Mouse (Mus musculus) hindbrain, embryonic 16.5 days (tissue): ENCODE data around the gene Serpinb1a. TPM values are rescaled to one million over a fixed set of nuclear protein-coding genes. Genes with fewer than 3 reads are reported as not detected.

ENCODE experiments used
- ATAC-seq: fragments of 200-750 bp; cut with Nextera tagmentation; 2 replicates; pipeline ENCODE4 v1.8.0; 2017; ENCODE audit warnings: moderate TSS enrichment, moderate library complexity
- H3K27ac ChIP-seq: fragments of 300-500 bp; sonication (generic); 2 replicates; pipeline ENCODE4 v1.5.1; 2014; ENCODE audit warnings: low read depth, mild to moderate bottlenecking, control low read depth, low read length, moderate library complexity
- H3K27me3 ChIP-seq: fragments of 300-500 bp; sonication (generic); replicated peaks from 2 replicates; pipeline ENCODE4 v1.6.1; 2014; ENCODE audit warnings: low read length; ENCODE audit not compliant: control insufficient read depth, insufficient read depth
- H3K36me3 ChIP-seq: fragments of 300-500 bp; sonication (generic); 2 replicates; pipeline ENCODE4 v1.6.1; 2014; ENCODE audit warnings: mild to moderate bottlenecking, low read length, moderate library complexity, mixed read lengths; ENCODE audit not compliant: control insufficient read depth, insufficient read depth
- H3K4me1 ChIP-seq: fragments of 300-500 bp; sonication (generic); 2 replicates; pipeline ENCODE4 v1.6.1; 2014; ENCODE audit warnings: low read depth, low read length; ENCODE audit not compliant: control insufficient read depth, insufficient read depth
- H3K4me2 ChIP-seq: fragments of 300-500 bp; sonication (generic); 2 replicates; pipeline ENCODE4 v1.6.1; 2014; ENCODE audit warnings: mild to moderate bottlenecking, low read length, control low read depth, moderate library complexity
- H3K4me3 ChIP-seq: fragments of 300-500 bp; sonication (generic); 2 replicates; pipeline ENCODE4 v1.5.1; 2014; ENCODE audit warnings: mild to moderate bottlenecking, low read length, control low read depth, moderate library complexity
- H3K9ac ChIP-seq: fragments of 300-500 bp; sonication (generic); 2 replicates; pipeline ENCODE4 v1.6.1; 2014; ENCODE audit warnings: low read depth, mild to moderate bottlenecking, control low read depth, low read length, moderate library complexity
- H3K9me3 ChIP-seq: fragments of 300-500 bp; sonication (generic); 2 replicates; pipeline ENCODE4 v1.6.1; 2014; ENCODE audit warnings: mild to moderate bottlenecking, low read length, moderate library complexity; ENCODE audit not compliant: control insufficient read depth
- WGBS: fragments of 180-500 bp; shearing (Covaris S2); extraction: QIAGEN DNeasy Blood & Tissue Kit; methylation state at CpG from one replicate; pipeline ENCODE4 v1.1.7; 2014; 5-methylcytosine and 5-hydroxymethylcytosine counted together
- polyA plus RNA-seq: library from polyadenylated mRNA; unstranded; fragments of >200 nt; fragmentation: Nextera tagmentation; extraction: Ambion mirVana; gene quantifications from 2 replicates; pipeline ENCODE4 v1.2.1, GENCODE M21; 2015

Serpinb1a gene
- polyA plus RNA-seq, 1 experiment from 2014 or later = 1.9 TPM

- ATAC-seq = no peak
Observed at GRCm38 (mm10) chr13:32828886-32829285, 22.1 kb downstream of the Serpinb1a start.

GRCm38 (mm10) chr13:32827951-32828350 lies 23.0 kb downstream of the Serpinb1a start:
- no peaks in the 10 kb centered on the region for H3K36me3 ChIP-seq
- H3K4me2 ChIP-seq = no peak overlapping the region
- no peaks in the 10 kb centered on the region for H3K4me1 ChIP-seq
- no peak overlapping the region for H3K4me3 ChIP-seq
- WGBS = 64% methylated on average over 4 of the region's 4 CpGs
- no peak overlapping the region for H3K9ac ChIP-seq
- no peak for ATAC-seq
- no peaks in the 10 kb centered on the region for H3K9me3 ChIP-seq
- H3K27ac ChIP-seq = no peak overlapping the region
- H3K27me3 ChIP-seq = no peaks in the 10 kb centered on the region

More at GRCm38 (mm10) chr13:32828886-32829285, 22.1 kb downstream of the Serpinb1a start:
- Histone ChIP-seq H3K27ac (no peak overlapping the region), H3K9me3 (no peaks in the 10 kb centered on the region), H3K4me2 (no peak overlapping the region), H3K4me1 (no peaks in the 10 kb centered on the region), H3K36me3 (no peaks in the 10 kb centered on the region), H3K9ac (no peak overlapping the region), H3K27me3 (no peaks in the 10 kb centered on the region), H3K4me3 (no peak overlapping the region)
- 88% methylated on average over 4 of the region's 4 CpGs for WGBS

DNA sequence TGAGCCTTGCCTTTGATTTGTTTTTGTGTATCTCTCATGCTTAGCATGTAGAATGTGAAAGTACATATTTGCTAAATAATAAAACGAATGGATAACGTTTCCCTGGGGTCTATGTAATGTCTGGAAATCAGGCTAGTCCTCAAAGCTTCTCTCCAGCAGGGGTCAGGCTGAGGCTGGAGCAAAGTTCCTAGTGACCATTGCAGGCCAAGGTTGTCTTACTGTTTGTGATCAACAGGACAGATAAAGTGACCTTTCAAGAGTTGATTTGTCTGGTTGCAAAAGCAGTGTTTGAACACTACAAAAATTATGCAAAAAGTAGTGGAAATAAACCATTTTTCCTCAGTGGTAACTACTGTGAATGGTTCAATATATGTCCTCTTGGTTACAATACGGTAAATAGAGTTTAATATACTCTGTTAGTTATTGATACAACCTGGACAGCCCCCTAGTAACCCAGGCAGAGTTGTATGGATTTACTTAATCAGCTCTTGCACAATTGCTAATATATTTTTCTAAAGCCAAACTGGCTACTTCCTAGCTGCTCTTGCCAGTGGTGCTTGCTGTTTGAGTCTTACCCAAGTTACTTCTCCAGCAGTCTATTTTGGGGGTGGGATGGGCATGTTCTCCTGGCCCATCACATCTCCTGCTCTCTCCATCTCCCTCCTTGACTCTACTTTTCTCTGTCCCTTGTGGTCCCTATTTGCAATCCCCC lies 23.7 kb downstream of the Serpinb1a start:
- no peak overlapping the region for H3K4me2 ChIP-seq
- H3K27ac ChIP-seq = no peak overlapping the region
- H3K27me3 ChIP-seq = no peaks in the 10 kb centered on the region
- H3K4me3 ChIP-seq = no peak overlapping the region
- no peak for ATAC-seq
- H3K36me3 ChIP-seq = no peaks in the 10 kb centered on the region; the same call in 1 of the 2 replicates
- 75% methylated on average over 3 of the region's 3 CpGs for WGBS
- no peak overlapping the region for H3K9ac ChIP-seq
- H3K4me1 ChIP-seq = no peaks in the 10 kb centered on the region
- no peaks in the 10 kb centered on the region for H3K9me3 ChIP-seq

GRCm38 (mm10) chr13:32825546-32825945 lies 25.4 kb downstream of the Serpinb1a start:
- no peak overlapping the region for H3K9ac ChIP-seq
- no peak for ATAC-seq
- H3K27me3 ChIP-seq = no peaks in the 10 kb centered on the region
- no peaks in the 10 kb centered on the region for H3K4me1 ChIP-seq
- H3K4me2 ChIP-seq = no peak overlapping the region
- H3K9me3 ChIP-seq = no peaks in the 10 kb centered on the region
- 93% methylated on average over 8 of the region's 8 CpGs for WGBS
- no peak overlapping the region for H3K27ac ChIP-seq
- no peak overlapping the region for H3K4me3 ChIP-seq
- peaks cover 3% of the 10 kb centered on the region; the same call in 1 of the 2 replicates for H3K36me3 ChIP-seq

DNA sequence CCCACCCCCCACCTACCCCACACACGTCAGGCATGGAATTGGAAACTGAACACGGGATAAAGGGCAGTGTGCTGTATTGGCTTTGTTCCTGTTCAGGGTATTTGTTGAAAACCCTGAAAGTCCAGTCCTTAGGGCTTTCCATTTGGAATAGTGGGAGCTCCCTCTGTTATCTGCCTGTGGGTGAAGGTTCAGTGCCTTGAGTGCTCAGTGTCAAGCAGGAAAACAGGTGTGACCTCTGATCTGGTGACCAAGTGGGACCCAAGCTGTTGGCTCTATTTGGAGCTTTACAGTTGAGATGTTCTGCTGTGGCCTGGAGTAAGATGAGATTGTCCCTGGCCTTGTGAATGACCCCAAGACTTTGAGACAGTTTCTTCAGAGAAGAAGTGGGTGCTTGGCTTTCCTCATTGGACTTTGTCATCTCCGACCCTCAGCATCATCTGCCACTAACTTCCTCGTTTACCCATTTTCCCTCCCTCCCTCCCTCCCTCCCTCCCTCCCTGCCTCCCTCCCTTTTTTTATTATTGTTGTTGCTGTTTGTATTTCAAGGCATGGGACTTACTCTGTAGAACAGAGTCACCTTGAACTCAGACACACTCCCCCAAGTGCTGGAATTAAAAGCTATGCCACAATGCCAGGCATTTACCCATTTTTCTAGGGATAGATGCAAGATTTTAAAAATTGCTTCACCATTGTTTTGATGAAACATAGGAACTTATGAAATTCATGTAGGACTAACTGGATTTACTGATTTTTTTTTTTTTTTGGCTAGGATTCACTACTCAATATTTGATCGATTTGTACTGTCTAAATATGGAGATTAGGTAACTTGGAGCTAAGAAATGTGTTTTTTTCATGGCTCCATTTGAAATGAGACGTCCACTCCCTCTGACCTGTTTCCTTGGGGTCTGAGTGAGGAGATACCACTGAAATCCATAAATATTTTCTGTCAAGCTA lies 26.3 kb downstream of the Serpinb1a start:
- 77% methylated on average over 6 of the region's 6 CpGs for WGBS
- H3K27me3 ChIP-seq = no peaks in the 10 kb centered on the region
- H3K36me3 ChIP-seq = peaks cover 10% of the 10 kb centered on the region
- no peaks in the 10 kb centered on the region for H3K9me3 ChIP-seq
- ATAC-seq = no peak
- H3K4me3 ChIP-seq = no peak overlapping the region
- no peak overlapping the region for H3K9ac ChIP-seq
- no peaks in the 10 kb centered on the region for H3K4me1 ChIP-seq
- H3K4me2 ChIP-seq = no peak overlapping the region
- no peak overlapping the region for H3K27ac ChIP-seq

GRCm38 (mm10) chr13:32823126-32823525 lies 27.9 kb downstream of the Serpinb1a start:
- Histone ChIP-seq H3K36me3 (peaks cover 16% of the 10 kb centered on the region), H3K27ac (no peak overlapping the region), H3K4me3 (no peak overlapping the region), H3K27me3 (no peaks in the 10 kb centered on the region), H3K4me1 (no peaks in the 10 kb centered on the region), H3K4me2 (no peak overlapping the region), H3K9me3 (no peaks in the 10 kb centered on the region), H3K9ac (no peak overlapping the region)
- ATAC-seq = no peak
- 89% methylated on average over 6 of the region's 6 CpGs for WGBS

DNA sequence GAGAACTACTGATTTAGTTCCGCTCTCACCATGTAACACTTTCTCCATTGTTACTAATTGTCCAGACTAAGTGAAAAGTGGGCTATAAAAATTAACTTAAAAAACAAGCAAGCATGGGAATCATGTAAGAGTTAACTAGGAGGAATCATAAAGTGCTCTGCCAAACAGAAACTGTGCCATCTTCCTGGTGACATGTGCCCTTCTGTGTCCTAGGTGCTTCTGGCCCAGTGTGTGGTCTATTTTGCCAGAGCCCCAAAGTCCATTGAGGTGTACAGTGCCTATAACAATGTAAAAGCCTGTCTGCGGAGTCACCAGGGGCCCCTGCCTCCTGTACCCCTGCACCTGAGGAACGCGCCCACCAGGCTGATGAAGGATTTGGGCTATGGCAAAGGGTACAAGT lies 29.3 kb downstream of the Serpinb1a start:
- no peak overlapping the region for H3K4me2 ChIP-seq
- no peaks in the 10 kb centered on the region for H3K4me1 ChIP-seq
- no peaks in the 10 kb centered on the region for H3K27me3 ChIP-seq
- H3K9me3 ChIP-seq = no peaks in the 10 kb centered on the region
- no peak for ATAC-seq
- WGBS = 99% methylated on average over 4 of the region's 4 CpGs
- H3K9ac ChIP-seq = no peak overlapping the region
- no peak overlapping the region for H3K4me3 ChIP-seq
- H3K27ac ChIP-seq = no peak overlapping the region
- peaks cover 23% of the 10 kb centered on the region for H3K36me3 ChIP-seq

DNA sequence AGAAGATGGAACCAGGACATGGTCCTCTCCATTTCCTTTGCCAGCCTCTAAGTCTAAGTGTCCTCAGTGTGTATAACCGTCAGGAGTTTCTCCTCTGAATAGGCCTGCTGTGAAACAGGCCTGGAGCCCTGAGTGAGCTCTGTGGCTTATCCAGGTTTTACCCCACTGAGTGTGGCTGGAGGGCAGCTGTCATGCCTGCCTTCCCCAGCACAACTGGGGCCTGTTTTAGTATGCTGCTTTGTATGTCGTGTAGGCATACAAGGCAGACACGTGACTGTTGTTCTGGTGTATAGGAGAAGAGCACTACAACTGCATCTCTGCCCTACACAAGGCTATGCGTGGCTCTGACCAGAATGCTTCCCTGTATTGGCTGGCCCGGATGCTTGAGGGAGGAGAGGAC lies 31.1 kb downstream of the Serpinb1a start:
- Histone ChIP-seq H3K4me1 (no peaks in the 10 kb centered on the region), H3K9ac (no peak overlapping the region), H3K36me3 (peaks cover 30% of the 10 kb centered on the region), H3K9me3 (no peaks in the 10 kb centered on the region), H3K27me3 (no peaks in the 10 kb centered on the region), H3K27ac (no peak overlapping the region), H3K4me3 (no peak overlapping the region), H3K4me2 (no peak overlapping the region)
- no peak for ATAC-seq
- 93% methylated on average over 5 of the region's 5 CpGs for WGBS

DNA sequence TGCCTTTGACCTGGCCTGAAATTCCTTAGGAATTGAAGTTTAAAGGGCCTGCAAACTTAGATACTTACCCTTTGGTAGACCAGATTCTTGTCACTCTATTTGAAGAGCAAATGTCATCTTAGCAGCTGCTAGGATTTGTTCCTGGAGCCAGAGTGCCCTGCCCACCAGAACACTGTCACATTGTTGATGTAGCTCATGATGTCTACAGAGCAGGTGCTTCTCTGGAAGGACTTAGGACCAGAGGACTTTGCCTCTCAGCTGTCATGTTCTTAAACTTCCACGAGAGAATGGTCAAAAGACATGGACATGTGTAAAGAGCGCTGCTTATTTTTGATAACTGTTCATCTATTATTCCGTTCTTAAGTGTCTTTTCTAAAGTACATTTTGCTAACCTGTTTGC lies 31.7 kb downstream of the Serpinb1a start:
- H3K9ac ChIP-seq = no peak overlapping the region
- peaks cover 30% of the 10 kb centered on the region for H3K36me3 ChIP-seq
- no peak overlapping the region for H3K4me3 ChIP-seq
- H3K4me2 ChIP-seq = no peak overlapping the region
- no peaks in the 10 kb centered on the region for H3K9me3 ChIP-seq
- WGBS = 94% methylated on average over 3 of the region's 3 CpGs
- H3K27ac ChIP-seq = no peak overlapping the region
- no peaks in the 10 kb centered on the region for H3K27me3 ChIP-seq
- ATAC-seq = no peak
- no peaks in the 10 kb centered on the region for H3K4me1 ChIP-seq
